Mouse (Mus musculus): ENCODE results near the gene Vat1l.
A peak's percentile ranks its signal among the peaks of the same experiment; 100 is the strongest.

Vat1l gene

DNA sequence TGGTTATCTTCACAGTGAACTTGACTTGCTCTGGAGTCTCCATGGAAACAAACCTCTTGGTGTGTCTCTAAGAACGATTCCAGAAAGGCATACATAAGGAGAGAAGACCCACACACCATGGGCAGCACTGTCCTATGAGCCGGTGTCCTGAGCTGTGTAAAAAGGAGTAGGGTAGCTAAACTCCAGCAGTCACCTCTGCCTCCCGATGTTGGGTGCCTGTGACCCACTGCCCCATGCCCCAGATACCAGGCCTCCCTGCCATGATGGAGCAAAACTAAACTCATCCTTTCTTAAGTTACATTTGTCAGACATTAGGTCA is 90.3 kb downstream of the Vat1l start:
- DNase-seq (ENCODE audit: inconsistent age in 2 of 2, low spot score in 1 of 2) = no peak

DNA sequence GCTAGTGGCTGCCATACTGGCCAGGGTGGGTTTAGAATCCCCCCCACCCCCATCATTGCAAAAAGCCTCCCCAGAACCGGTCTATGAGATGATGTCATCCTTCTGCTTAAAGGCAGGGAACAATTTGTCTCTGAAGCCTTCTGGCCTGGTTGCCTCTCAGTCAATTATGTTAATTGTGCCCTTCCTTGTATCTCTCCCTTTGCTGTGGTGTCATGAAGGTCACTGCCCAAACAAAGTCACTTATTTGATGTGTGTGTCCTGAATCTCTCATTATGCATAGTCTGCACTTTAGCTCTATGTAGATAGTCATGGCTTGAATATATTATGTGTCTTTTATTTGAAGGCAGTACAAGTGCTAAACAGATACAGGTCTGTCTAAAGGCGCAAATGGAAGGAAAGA is 92.8 kb downstream of the Vat1l start:
- DNase-seq (ENCODE audit: inconsistent age in 2 of 2, low spot score in 1 of 2) = no peak

- DNase-seq (ENCODE audit: inconsistent age in 2 of 2, low spot score in 1 of 2) = no peak
Measured at GRCm38 (mm10) chr8:114300072-114300471, 94.7 kb downstream of the Vat1l start.

DNA sequence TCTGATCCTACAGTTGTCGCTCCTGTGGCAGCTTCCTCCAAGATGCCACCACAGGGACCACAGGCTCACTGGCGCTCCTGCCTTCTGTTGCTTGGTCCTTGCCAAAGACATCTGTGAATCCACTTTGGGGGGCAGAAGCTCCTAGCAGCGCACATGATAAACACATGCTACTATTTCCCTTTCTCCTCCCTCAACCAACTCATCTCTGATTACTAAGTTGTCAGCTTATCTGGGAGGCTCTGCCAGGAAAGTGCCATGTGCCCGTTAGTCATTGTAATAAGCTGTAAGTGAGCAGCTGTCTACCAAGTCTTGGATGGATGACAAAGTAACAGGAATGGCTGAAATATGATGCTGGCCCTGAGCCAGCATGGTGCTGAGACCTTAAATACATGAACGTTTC is 100.9 kb downstream of the Vat1l start:
- no peak for DNase-seq (ENCODE audit: inconsistent age in 2 of 2, low spot score in 1 of 2)

DNA sequence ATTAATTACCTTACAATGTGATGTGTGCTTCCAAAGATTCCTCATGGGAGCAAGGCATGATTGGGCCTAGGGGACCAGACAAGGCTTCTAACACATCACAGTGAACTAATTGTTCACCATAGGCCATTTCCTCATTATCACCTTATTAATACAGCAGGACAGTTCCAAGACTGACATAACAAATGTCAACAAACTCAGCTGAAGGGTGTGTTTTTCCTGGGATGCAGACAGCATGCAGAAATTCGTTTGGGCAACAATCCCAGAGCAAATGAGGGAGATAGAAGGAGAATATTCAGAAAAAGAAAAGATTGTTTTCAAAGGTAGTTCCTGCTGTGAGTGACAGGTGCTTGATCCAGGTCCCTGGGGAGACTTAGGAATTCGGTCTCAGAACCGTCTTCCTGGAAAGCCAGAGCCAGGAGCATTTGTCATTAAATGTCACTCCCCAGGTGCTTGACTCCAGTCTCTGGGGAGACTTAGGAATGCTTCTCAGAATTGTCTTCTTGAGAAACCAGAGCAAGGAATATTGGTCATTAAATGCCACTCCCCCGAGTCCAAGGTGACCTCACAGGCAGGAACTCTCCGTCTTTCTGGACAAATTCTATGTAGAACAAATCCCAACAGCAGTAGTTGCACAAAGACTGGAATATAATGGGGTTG is 109.4 kb downstream of the Vat1l start:
- DNase-seq (ENCODE audit: inconsistent age in 2 of 2, low spot score in 1 of 2) = no peak

GRCm38 (mm10) chr8:114318161-114318560 is 112.7 kb downstream of the Vat1l start:
- no peak for DNase-seq (ENCODE audit: inconsistent age in 2 of 2, low spot score in 1 of 2)

GRCm38 (mm10) chr8:114322096-114322495 is 116.7 kb downstream of the Vat1l start:
- DNase-seq (ENCODE audit: inconsistent age in 2 of 2, low spot score in 1 of 2) = no peak

- peak in 1 of 2 experiments; percentile 27 for DNase-seq (ENCODE audit: inconsistent age in 2 of 2, low spot score in 1 of 2)
Measured at GRCm38 (mm10) chr8:114331928-114332327, 126.5 kb downstream of the Vat1l start.

DNA sequence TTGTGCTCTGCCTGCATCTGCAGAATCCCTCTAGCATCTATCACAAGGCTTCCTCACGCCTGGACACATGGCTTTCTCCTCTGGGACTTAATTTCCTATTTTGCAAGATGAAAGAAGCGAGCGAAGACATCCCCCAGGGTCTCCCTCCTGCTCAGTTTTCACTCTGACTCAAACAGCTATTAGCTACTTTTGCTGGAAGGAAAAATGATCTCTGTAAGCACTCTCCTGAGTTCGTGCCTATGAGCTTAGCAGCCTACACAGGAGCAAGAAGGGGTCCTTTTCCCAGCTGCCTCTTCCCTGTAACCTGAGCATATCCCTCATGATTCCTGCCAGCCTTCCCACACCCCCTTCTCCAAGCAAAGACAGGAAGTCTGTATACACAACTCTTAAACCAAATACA is 127.5 kb downstream of the Vat1l start:
- no peak for DNase-seq (ENCODE audit: inconsistent age in 2 of 2, low spot score in 1 of 2)

DNA sequence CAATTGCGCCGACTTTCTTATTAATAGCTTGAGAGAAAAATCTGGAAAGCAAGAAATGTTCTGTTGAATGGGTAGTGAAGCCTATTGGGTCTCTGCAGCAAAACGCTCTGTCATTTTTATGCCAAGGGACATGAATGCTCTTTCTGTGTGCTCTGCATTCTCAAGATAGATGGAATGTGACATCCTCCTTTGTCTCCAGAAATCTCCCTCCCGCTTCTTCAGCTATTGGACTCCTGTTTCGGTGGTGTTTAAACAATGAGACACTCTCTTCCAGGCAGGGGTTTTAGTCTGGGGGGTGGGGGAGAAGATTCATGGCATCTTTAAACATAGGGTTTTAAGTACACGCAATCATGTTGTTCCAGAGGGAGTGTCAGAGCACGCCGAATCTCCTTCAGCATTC is 130.3 kb downstream of the Vat1l start:
- DNase-seq (ENCODE audit: inconsistent age in 2 of 2, low spot score in 1 of 2) = no peak

DNA sequence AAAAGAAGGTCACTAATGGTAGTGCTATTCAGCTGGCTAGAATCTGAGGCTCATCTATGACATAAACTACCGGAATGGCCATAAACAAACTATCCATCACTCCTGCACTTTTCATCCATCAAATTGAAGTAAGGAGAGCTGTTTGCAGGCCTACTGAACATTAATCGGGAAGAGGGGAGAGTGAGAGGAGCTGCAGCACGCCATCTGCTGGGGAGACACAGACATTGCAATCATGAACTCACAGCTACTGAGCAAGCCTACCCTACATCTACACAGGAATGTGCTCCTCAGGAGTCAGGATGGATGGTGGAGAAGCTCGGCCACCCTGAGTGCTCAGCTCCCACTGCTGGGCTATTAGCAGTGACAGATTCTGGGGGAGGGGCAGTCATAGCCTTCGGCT is 136.9 kb downstream of the Vat1l start:
- DNase-seq (ENCODE audit: inconsistent age in 2 of 2, low spot score in 1 of 2) = peak in 1 of 2 experiments; percentile 38

- no peak for DNase-seq (ENCODE audit: inconsistent age in 2 of 2, low spot score in 1 of 2)
Measured at GRCm38 (mm10) chr8:114344789-114345188, 139.4 kb downstream of the Vat1l start.

DNA sequence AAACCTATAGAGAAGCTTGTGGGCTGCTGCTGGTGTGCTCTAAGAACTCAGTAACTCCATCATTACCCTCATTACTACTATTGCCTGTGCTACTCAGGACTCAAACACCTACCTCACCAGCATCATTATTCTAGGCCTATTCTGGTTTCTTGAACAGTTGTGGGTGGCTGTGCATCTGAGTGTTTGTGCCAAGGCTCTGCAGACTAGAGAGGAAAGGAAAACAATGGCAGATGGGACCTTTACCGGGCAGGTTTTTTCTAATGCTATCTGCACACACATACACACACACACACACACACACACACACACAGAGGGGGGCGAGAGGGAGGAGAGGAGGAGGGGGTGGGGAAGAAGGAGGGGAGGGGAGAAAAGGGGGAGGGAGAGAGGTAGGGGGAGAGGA is 140.6 kb downstream of the Vat1l start:
- no peak for DNase-seq (ENCODE audit: inconsistent age in 2 of 2, low spot score in 1 of 2)

DNA sequence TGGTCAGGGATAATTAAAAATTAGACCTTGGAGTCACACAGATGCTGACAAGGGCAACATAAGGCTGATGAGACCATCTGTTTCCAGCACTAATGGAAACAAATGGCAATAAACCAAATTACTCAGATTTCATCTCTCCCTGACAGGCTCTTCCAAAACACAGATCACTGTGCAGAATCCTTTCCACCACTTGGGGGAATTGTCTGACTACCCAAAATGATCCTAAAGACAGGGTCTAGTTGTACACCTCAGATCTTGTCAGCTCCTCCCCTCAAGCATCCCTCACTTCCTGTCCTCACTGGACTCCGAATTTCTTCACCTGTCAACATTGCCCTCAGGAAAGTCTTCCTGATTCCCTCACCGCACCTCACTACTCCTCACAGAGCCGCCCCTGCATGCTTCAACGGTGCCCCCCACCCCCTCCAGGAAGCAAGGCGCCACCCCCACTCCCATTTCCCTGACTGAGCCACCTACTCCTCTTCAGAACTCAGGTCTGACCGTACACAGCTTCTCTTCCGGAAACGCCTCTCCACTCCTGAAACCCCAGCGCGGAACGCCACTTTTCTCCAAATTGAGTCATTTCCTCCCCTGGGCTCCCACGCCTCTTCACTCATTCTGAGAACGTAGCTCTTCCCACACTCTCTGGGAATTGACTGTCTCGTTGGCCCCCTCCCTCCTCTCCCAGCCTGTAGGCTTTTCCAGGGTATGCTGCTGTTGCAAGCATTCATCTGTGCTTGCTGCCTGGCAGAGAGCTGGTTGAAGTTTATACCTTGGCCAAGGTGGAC is 146.4 kb downstream of the Vat1l start:
- peak in 1 of 2 experiments; percentile 30 for DNase-seq (ENCODE audit: inconsistent age in 2 of 2, low spot score in 1 of 2)

DNA sequence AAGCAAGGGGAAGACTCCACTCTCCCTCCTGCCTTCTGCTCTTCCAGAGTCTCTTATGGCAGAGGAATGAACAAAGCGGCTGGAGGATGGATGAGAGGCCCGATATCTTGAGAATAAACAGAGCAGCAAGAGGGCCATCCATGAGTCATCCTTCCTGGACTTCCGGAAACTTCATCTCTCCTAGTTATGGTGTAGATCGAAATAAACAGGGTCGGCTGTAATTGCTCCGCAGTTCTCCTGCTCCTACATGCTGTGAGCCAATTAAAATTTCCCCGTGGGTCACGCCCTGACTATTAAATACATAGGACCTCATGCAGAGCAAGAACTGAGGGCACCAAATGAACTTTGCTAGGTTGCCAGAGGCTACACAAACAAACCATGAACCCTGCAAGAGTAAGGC is 155.1 kb downstream of the Vat1l start:
- peak in 1 of 2 experiments; percentile 32 for DNase-seq (ENCODE audit: inconsistent age in 2 of 2, low spot score in 1 of 2)

DNA sequence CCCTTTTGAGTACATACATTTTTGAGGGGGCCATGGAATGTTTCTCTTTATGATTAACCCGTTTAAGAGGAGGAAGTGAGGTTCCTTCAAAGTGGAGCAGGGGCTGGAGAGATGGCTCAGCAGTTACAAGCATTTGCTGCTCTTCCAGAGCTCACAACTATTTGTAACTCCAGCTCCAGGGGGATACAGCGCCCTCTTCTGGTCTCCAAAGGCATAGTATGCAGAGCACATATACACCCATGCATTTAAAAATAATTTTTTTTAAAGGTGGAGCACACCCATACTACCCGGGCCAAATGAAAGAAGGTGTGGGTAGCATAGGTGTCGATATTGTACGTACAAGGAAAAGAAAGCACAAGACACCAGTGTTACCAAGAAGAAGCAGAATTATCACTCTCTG is 157.8 kb downstream of the Vat1l start:
- DNase-seq (ENCODE audit: inconsistent age in 2 of 2, low spot score in 1 of 2) = no peak

GRCm38 (mm10) chr8:114363656-114364055 is 158.2 kb downstream of the Vat1l start:
- no peak for DNase-seq (ENCODE audit: inconsistent age in 2 of 2, low spot score in 1 of 2)

DNA sequence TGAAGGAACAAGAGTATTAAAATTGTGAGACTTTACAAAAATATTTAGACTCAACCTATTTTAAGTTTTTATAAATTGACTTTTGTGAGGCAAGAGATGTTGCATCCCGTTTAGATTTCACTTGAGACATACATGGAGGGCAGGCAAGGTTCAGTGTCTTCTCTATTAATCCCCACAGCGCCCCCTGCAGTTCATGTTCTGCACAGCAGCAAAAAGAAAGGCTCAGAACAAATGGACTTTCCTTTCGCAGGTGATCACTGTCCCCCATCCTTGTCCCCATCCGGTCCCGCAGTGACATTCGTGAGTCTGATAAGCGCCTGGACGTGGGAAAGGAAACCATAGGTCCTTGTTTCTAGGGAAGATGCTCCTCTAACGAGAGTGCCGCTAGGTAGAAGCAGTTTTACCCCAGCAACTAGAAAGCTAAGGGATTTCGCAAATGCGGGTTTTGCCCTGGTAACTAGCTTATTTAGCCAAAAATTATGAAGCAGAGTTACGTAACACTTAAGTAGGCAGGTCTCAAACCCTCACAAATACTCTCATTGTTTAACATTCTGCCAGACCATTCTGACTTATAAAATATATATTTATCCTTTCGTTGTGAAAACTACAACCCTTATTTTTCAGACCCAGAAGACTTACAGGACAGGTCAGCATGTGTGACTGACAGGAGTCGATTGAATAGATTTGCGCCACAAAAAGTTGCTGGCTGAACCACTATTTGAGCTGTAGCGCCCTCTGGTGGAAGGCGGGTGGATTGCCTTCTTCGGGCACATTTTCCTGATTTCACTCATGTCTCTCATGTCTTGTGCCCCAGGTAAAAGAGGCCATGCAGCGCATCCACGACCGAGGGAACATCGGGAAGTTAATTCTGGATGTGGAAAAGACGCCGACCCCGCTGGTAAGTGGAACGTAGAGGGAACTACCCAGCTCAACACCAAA is 163.9 kb downstream of the Vat1l start:
- peak; percentile 76 to 93 for DNase-seq (ENCODE audit: inconsistent age in 2 of 2, low spot score in 1 of 2)

DNA sequence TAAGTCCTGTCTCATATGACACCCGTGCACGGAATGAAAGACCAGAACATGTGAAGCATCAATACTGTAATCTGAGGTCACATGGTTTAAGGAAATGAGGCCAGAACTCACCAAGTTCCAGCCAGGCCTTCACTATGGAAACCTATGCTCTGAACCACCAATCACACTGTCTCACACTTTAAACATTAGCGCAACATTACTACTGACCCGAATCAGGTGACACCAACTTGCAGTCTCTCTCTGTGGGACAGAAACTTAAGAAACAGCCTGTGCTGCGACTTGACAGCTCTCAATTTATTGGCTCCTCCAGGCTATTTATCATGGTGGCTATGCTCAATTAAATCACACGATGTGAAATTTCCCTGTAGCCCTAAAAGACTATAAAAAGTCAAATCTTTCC is 169.0 kb downstream of the Vat1l start:
- DNase-seq (ENCODE audit: inconsistent age in 2 of 2, low spot score in 1 of 2) = no peak

DNA sequence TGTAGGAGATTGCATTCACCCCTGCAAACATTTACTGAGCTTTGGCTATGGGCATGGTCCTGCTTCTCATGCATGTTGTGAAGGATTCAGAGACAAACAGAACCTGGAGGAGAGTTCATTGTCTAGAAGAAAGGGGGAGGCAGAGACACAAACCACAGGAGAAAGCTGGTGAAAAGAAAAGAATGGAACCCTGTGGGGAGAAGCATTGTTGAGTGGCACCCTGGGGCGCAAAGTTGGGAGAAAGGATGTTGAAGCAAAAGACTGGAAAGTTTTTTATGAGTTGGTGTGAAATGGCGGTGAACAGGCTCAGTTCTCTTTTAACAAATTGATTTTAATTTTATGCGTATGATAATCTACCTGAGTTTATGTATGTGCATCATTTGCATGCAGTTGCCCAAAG is 178.8 kb downstream of the Vat1l start:
- DNase-seq (ENCODE audit: inconsistent age in 2 of 2, low spot score in 1 of 2) = no peak

- no peak for DNase-seq (ENCODE audit: inconsistent age in 2 of 2, low spot score in 1 of 2)
Measured at GRCm38 (mm10) chr8:114387494-114387893, 182.1 kb downstream of the Vat1l start.

All from adrenal gland, adult (tissue).